23 mouse cellular contexts compared by ENCODE assay signal in the genomic region with DNA sequence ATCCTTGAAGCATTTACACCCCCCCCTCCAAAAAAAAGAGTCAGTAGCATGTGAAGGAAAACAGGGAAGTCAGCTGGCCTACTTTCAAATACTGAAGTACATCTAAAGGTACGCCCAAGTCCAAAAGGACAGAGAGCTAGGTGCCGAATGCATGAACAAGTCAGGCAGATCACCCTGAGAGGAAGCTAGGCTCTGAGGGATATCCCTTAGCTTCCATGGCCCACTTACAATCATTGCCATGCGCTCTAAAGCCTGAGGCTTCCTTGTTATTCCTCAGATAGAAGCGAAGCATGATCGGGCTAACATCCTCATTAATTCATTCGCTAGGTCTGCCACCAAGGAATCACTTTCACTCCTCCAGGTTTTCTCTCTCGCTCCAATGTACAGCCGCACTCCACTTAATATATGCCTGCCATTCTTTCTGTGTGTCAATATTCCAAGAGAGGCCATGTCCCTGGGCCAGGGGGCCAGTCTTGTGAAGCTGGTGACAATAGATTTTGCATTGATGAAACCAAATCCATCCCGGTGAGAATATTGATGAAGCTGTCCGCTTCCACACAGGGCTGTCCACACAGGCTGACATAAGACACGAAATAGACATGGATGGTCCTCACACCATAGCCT.
DNase-seq lines count a peak whose midpoint lies in the region; ATAC-seq lines count a peak whose summit lies in the region.
"Had no signal": no experiment of that assay in that cellular context is flagged by ENCODE, and none has a peak within 500 bp of the region (broad histone marks: within the 10 kb centered on the region; RNA-seq: fewer than 3 reads in every experiment).

No protein-coding gene starts in this region.

- DNase-seq in heart, adult 11 months: peak; percentile 69
- no peak for DNase-seq in heart, adult 9 months (ENCODE audit: low spot score in 2 of 2)
- DNase-seq in midbrain, embryonic 11.5 days (ENCODE audit: low spot score, missing footprints): peak; percentile 82
- DNase-seq in midbrain, embryonic 10.5 days (ENCODE audit: low spot score): no peak
- peak; percentile 56 for DNase-seq in midbrain, embryonic 14.5 days
- DNase-seq in right cerebral cortex, postnatal 36 days (ENCODE audit: low spot score in 2 of 2): no peak
- DNase-seq in adrenal gland, postnatal 36 days: no peak
- DNase-seq: adrenal gland, postnatal 10 days; B cell, adult 2 months; cerebellum, adult 2 months; cerebellum, postnatal 10 days; gastrocnemius, adult 2 months; gastrocnemius, postnatal 25 days; heart, postnatal 10 days; heart, postnatal 4 days had no signal

- H3K9ac ChIP-seq in midbrain, embryonic 11.5 days (ENCODE audit: low read length): no peak overlapping the region
- no peak overlapping the region for H3K9ac ChIP-seq in midbrain, embryonic 14.5 days (replicated peaks; ENCODE audit: low read length)
- H3K9ac ChIP-seq: embryonic facial prominence, embryonic 15.5 days; hindbrain, embryonic 14.5 days had no signal

- H3K27ac ChIP-seq in midbrain, embryonic 11.5 days (ENCODE audit: low read depth, low read length): no peak overlapping the region
- no peak overlapping the region; the same call in 1 of the 2 replicates for H3K27ac ChIP-seq in midbrain, embryonic 10.5 days (replicated peaks)
- H3K27ac ChIP-seq in midbrain, embryonic 14.5 days (replicated peaks; ENCODE audit: low read depth, low read length): peak overlapping the region; percentile 61
- H3K27ac ChIP-seq: embryonic facial prominence, embryonic 15.5 days; forebrain, embryonic 10.5 days; gastrocnemius, adult 2 months; heart, embryonic 10.5 days; hindbrain, embryonic 14.5 days had no signal

- 73% methylated on average over 11 of the region's 11 CpGs for WGBS in midbrain, embryonic 11.5 days
- 90% methylated on average over 11 of the region's 11 CpGs for WGBS in midbrain, embryonic 10.5 days
- WGBS in midbrain, embryonic 14.5 days: 45% methylated on average over 11 of the region's 11 CpGs

- H3K27me3 ChIP-seq in midbrain, embryonic 11.5 days (ENCODE audit: control insufficient read depth, insufficient read depth, low read length): no peaks in the 10 kb centered on the region
- H3K27me3 ChIP-seq in midbrain, embryonic 10.5 days (ENCODE audit: low read depth, poor library complexity, severe bottlenecking): no peaks in the 10 kb centered on the region
- no peaks in the 10 kb centered on the region for H3K27me3 ChIP-seq in midbrain, embryonic 14.5 days (ENCODE audit: control insufficient read depth, insufficient read depth, low read length)
- H3K27me3 ChIP-seq: embryonic facial prominence, embryonic 15.5 days had no signal

- H3K9me3 ChIP-seq in midbrain, embryonic 11.5 days (ENCODE audit: control insufficient read depth, low read length): no peaks in the 10 kb centered on the region
- H3K9me3 ChIP-seq in midbrain, embryonic 10.5 days (replicated peaks): no peaks in the 10 kb centered on the region
- H3K9me3 ChIP-seq in midbrain, embryonic 14.5 days (ENCODE audit: control insufficient read depth, low read length): no peaks in the 10 kb centered on the region
- H3K9me3 ChIP-seq: embryonic facial prominence, embryonic 15.5 days; forebrain, embryonic 10.5 days; heart, embryonic 10.5 days had no signal

- no peak overlapping the region for H3K4me3 ChIP-seq in midbrain, embryonic 11.5 days (ENCODE audit: low read depth, low read length)
- H3K4me3 ChIP-seq in midbrain, embryonic 10.5 days: no peak overlapping the region
- H3K4me3 ChIP-seq in midbrain, embryonic 14.5 days (replicated peaks; ENCODE audit: low read depth, low read length): no peak overlapping the region
- H3K4me3 ChIP-seq: embryonic facial prominence, embryonic 15.5 days; erythroblast, embryonic 14.5 days; forebrain, embryonic 10.5 days; gastrocnemius, adult 2 months; heart, embryonic 10.5 days had no signal

- H3K36me3 ChIP-seq in midbrain, embryonic 11.5 days (ENCODE audit: control insufficient read depth, insufficient read depth, low read length): no peaks in the 10 kb centered on the region
- H3K36me3 ChIP-seq in midbrain, embryonic 10.5 days: no peaks in the 10 kb centered on the region
- no peaks in the 10 kb centered on the region for H3K36me3 ChIP-seq in midbrain, embryonic 14.5 days (ENCODE audit: control insufficient read depth, insufficient read depth, low read length)
- H3K36me3 ChIP-seq: embryonic facial prominence, embryonic 15.5 days; forebrain, embryonic 10.5 days; G1E; heart, embryonic 10.5 days had no signal

- no peak overlapping the region for H3K4me2 ChIP-seq in midbrain, embryonic 11.5 days
- H3K4me2 ChIP-seq in midbrain, embryonic 14.5 days (ENCODE audit: low read length): no peak overlapping the region
- H3K4me2 ChIP-seq: embryonic facial prominence, embryonic 15.5 days; hindbrain, embryonic 14.5 days had no signal

- no peaks in the 10 kb centered on the region for H3K4me1 ChIP-seq in midbrain, embryonic 11.5 days (ENCODE audit: control insufficient read depth, insufficient read depth, low read length)
- H3K4me1 ChIP-seq in midbrain, embryonic 10.5 days: peaks cover 7% of the 10 kb centered on the region; the same call in 1 of the 2 replicates
- H3K4me1 ChIP-seq in midbrain, embryonic 14.5 days (ENCODE audit: control insufficient read depth, insufficient read depth, low read length): no peaks in the 10 kb centered on the region

- ATAC-seq in midbrain, embryonic 11.5 days (ENCODE audit: low FRiP score): peak; percentile 44; the same call in 1 of the 2 replicates
- ATAC-seq in midbrain, embryonic 14.5 days (ENCODE audit: low FRiP score, low TSS enrichment): no peak
- ATAC-seq: CD4-positive, CD25-positive, alpha-beta regulatory T cell, adult 4 months; forebrain, embryonic 14.5 days had no signal

Comparison
In these comparisons a context has a peak if more than half of its experiments do, and no peak if none do; other contexts are left out.
1. DNase-seq: peak in heart, adult 11 months (single experiment), midbrain, embryonic 11.5 days (single experiment) and midbrain, embryonic 14.5 days (single experiment); none in heart, adult 9 months (0 of 2), midbrain, embryonic 10.5 days (single experiment), right cerebral cortex, postnatal 36 days (0 of 2) and adrenal gland, postnatal 36 days (0 of 2).